In the genomic region with DNA sequence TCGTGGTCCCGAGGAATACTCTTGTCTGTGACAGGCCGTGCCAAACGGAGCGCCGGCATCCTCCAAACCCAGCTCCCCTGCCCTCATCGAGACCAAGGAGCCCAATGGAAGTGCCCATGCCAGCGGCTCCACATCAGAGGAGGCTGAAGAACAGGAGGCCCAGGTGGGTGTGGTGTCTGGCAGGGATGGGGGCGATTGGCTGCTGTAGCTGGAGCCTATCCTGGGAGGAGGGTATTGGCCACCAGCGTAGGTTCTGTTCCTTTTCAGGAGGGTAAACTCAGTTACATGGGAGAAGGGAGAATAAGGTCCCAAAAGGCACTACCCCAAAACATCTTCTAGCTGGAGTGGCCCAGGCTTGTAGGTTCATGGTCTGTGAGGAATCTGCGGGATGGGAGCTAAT, we compare ENCODE assay signal across 16 mouse cellular contexts. TPM values are rescaled to one million over a fixed set of nuclear protein-coding genes. Genes with fewer than 3 reads are reported as not detected.
DNase-seq lines count a peak whose midpoint lies in the region.
"Had no signal": no experiment of that assay in that cellular context is flagged by ENCODE, and none has a peak within 500 bp of the region (broad histone marks: within the 10 kb centered on the region; RNA-seq: fewer than 3 reads in every experiment).

No protein-coding gene starts in this region.

- H3K4me3 ChIP-seq in macrophage (ENCODE audit: inconsistent target), result no peak overlapping the region
- H3K4me3 ChIP-seq: embryonic facial prominence, embryonic 13.5 days; embryonic facial prominence, embryonic 15.5 days; erythroblast, embryonic 14.5 days; forebrain, embryonic 10.5 days; forebrain, embryonic 12.5 days had no signal

- peak overlapping the region; percentile 25; the same call in 1 of the 2 replicates for H3K27ac ChIP-seq in macrophage
- H3K27ac ChIP-seq: embryonic facial prominence, embryonic 13.5 days; embryonic facial prominence, embryonic 15.5 days; forebrain, embryonic 10.5 days; forebrain, embryonic 12.5 days had no signal

- no peaks in the 10 kb centered on the region for H3K36me3 ChIP-seq in macrophage (ENCODE audit: inconsistent target)

- H3K79me2 ChIP-seq in macrophage (ENCODE audit: inconsistent target), result no peaks in the 10 kb centered on the region

- WGBS in macrophage (ENCODE audit: missing documents), result 95% methylated on average over 11 of the region's 11 CpGs

- peak; percentile 5 for DNase-seq in cerebellum, adult 9-11 months
- no peak for DNase-seq in cerebellum, adult 18-20 months
- peak; percentile 14 for DNase-seq in urinary bladder, adult 2 months (ENCODE audit: low spot score)
- no peak for DNase-seq in urinary bladder, postnatal 14 days (ENCODE audit: low spot score)
- no peak for DNase-seq in Muller cell, postnatal 12 days (ENCODE audit: inconsistent ontology term)
- DNase-seq: cerebellum, adult 11 months; cerebellum, adult 8-10 months; cerebellum, postnatal 10 days; cerebellum, postnatal 36 days; embryo, embryonic 11 days had no signal

RNA-seq across cellular contexts. Expression of gene Ptrhd1, which starts 34.6 kb away (rescaled TPM):
- polyA plus RNA-seq in urinary bladder, adult 2 months (2012; rRNA removed), result 3.1 and 3.5 TPM in 2 replicates
- 1 to 10 TPM in 16 of 26 experiments, under 1 TPM in 10; 0.34 to 4.1 (median 1.2) TPM for total RNA-seq in macrophage (2018; cell fraction: chromatin; rRNA removed)
- 1 to 10 TPM; 3.7 to 7.4 (median 4.9) TPM for total RNA-seq in macrophage (2018; cell fraction: cytosol; rRNA removed)
- total RNA-seq in macrophage (2018; cell fraction: nucleus; rRNA removed), result 1 to 10 TPM; 1.2 to 7.0 (median 2.8) TPM
- polyA plus RNA-seq in macrophage (2018), result 5.1 to 6.0 TPM (median 5.4 TPM) in 3 replicates

RNA-seq across cellular contexts. Expression of gene Cenpo, which starts 34.8 kb away (rescaled TPM):
- 10.5 and 12.9 TPM in 2 replicates for polyA plus RNA-seq in urinary bladder, adult 2 months (2012; rRNA removed)
- 10 to 100 TPM in 22 of 26 experiments, 1 to 10 TPM in 4; 2.3 to 73.5 (median 36.3) TPM for total RNA-seq in macrophage (2018; cell fraction: chromatin; rRNA removed)
- total RNA-seq in macrophage (2018; cell fraction: cytosol; rRNA removed), result 10 to 100 TPM in 7 of 26 experiments, 1 to 10 TPM in 19; 2.4 to 12.9 (median 8.9) TPM
- total RNA-seq in macrophage (2018; cell fraction: nucleus; rRNA removed), result 10 to 100 TPM in 19 of 26 experiments, 1 to 10 TPM in 7; 5.2 to 51.5 (median 24.2) TPM
- 9.6 to 13.6 TPM (median 10.3 TPM) in 3 replicates for polyA plus RNA-seq in macrophage (2018)

Comparison
In these comparisons a context has a peak if more than half of its experiments do, and no peak if none do; other contexts are left out.
1. DNase-seq: peak in cerebellum, adult 9-11 months (single experiment) and urinary bladder, adult 2 months (single experiment); none in cerebellum, adult 18-20 months (0 of 2), urinary bladder, postnatal 14 days (single experiment) and Muller cell, postnatal 12 days (single experiment).